Mouse (Mus musculus): Measurements from ENCODE around the gene Riiad1.

DNA sequence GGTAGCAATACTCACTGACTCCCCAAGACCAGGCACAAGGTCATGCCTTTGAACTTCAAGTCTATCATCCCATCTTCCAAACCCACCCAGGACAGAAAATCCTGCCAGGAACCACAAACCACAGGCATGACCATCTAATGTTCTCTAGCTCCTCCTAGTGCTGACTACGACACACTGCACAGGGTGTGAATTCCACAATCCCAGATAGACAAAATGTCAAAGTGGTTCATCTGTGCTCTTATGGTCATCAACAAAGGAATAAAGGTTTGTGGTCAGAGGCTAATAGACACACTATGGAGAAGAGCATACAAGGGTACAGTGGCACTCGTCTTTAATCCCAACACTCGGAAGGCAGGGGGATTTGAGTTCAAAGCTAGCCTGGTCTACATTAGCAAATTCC lies 22.1 kb upstream of the Riiad1 start:
- TF ChIP-seq POLR2A (IDR thresholded peaks at IDR 0.05; ENCODE audit: low read depth, low read length) (no peak), CTCF (IDR thresholded peaks at IDR 0.05; ENCODE audit: borderline replicate concordance, insufficient read depth, low read length) (peak; percentile 23; the same call in 1 of the 2 replicates)

All from embryonic fibroblast, embryonic 13.5 days (primary cell).